Mouse (Mus musculus) T-helper 2 cell (primary cell): ENCODE measurements at regions not wholly inside any gene's neighbourhood (a gene's known extent, or its start where the extent isn't known, plus 50 kb on each side); places are given as distances from the start of the nearest gene placed in this dataset.

Experiments
- in situ Hi-C: fragments of 300-600 bp; cut with MboI, MseI; formaldehyde crosslinking; loops from one replicate; pipeline ENCODE4 v1.15.1; 2025; ENCODE audit warnings: high pct_unique_total_duplicates

GRCm38 (mm10) chr2:19714025-19714424, 56.5 kb downstream of the Otud1 start:
- in situ Hi-C loops: no loop called here

GRCm38 (mm10) chr2:19715564-19716238, 58.1 kb downstream of the Otud1 start:
- in situ Hi-C loops: no loop called here

GRCm38 (mm10) chr2:19716388-19716787, 58.8 kb downstream of the Otud1 start:
- in situ Hi-C loops: no loop called here

- in situ Hi-C loops: loop anchor here (5.0 kb wide), 1 partner anchor 194 kb away; no protein-coding TSS in a partner anchor
These were observed 68.5 kb downstream of the Otud1 start for GRCm38 (mm10) chr2:19726085-19726484.

- in situ Hi-C loops: loop anchor here (5.0 kb wide), 1 partner anchor 195 kb away; no protein-coding TSS in a partner anchor
These were observed 69.4 kb downstream of the Otud1 start for GRCm38 (mm10) chr2:19726904-19727303.

- in situ Hi-C loops: no loop called here
These were observed 75.6 kb downstream of the Otud1 start for GRCm38 (mm10) chr2:19732922-19733859.

GRCm38 (mm10) chr2:19734164-19734870, 76.8 kb downstream of the Otud1 start:
- in situ Hi-C loops: no loop called here

- in situ Hi-C loops: no loop called here
These were observed 84.0 kb downstream of the Otud1 start for GRCm38 (mm10) chr2:19741508-19741907.

- in situ Hi-C loops: no loop called here
These were observed 85.9 kb downstream of the Otud1 start for GRCm38 (mm10) chr2:19743467-19743866.

GRCm38 (mm10) chr2:19744986-19745660, 87.6 kb downstream of the Otud1 start:
- in situ Hi-C loops: no loop called here

GRCm38 (mm10) chr2:19752753-19753152, 95.2 kb downstream of the Otud1 start:
- in situ Hi-C loops: loop anchor here (10.0 kb wide), 1 partner anchor 162 kb away; no protein-coding TSS in a partner anchor

- in situ Hi-C loops: loop anchor here (10.0 kb wide), 1 partner anchor 161 kb away; no protein-coding TSS in a partner anchor
These were observed 95.9 kb downstream of the Otud1 start for GRCm38 (mm10) chr2:19753479-19753878.

GRCm38 (mm10) chr2:19757910-19758309, 100.4 kb downstream of the Otud1 start:
- in situ Hi-C loops: loop anchor here (10.0 kb wide), 1 partner anchor 157 kb away; no protein-coding TSS in a partner anchor

- in situ Hi-C loops: loop anchor here (10.0 kb wide), 1 partner anchor 156 kb away; no protein-coding TSS in a partner anchor
These were observed 101.6 kb downstream of the Otud1 start for GRCm38 (mm10) chr2:19759169-19759568.

- in situ Hi-C loops: loop anchor here (10.0 kb wide), 1 partner anchor 155 kb away; no protein-coding TSS in a partner anchor
These were observed 102.0 kb downstream of the Otud1 start for GRCm38 (mm10) chr2:19759577-19759976.

GRCm38 (mm10) chr2:19762996-19763395, 105.4 kb downstream of the Otud1 start:
- in situ Hi-C loops: no loop called here

GRCm38 (mm10) chr2:19784913-19785312, 124.7 kb upstream of the Etl4 start:
- in situ Hi-C loops: no loop called here

GRCm38 (mm10) chr2:19785663-19786260, 123.8 kb upstream of the Etl4 start:
- in situ Hi-C loops: no loop called here

- in situ Hi-C loops: no loop called here
These were observed 117.4 kb upstream of the Etl4 start for GRCm38 (mm10) chr2:19792177-19792576.

- in situ Hi-C loops: no loop called here
These were observed 112.8 kb upstream of the Etl4 start for GRCm38 (mm10) chr2:19796790-19797189.
